Mouse (Mus musculus) brain, adult 10 weeks (tissue): Measurements from ENCODE around the gene Prss42. TPM values are rescaled to one million over a fixed set of nuclear protein-coding genes. Genes with fewer than 3 reads are reported as not detected.

Experiments
- polyA plus RNA-seq: library from polyadenylated mRNA; stranded (reverse); fragments of 350-450 nt; fragmentation: Illumina TruSeq; extraction: RNeasy Lipid Tissue Mini Kit (QIAGEN cat#74804); gene quantifications from one replicate; pipeline ENCODE4 v1.2.3, GENCODE M21; 2015; ENCODE audit warnings: low read depth, low replicate concordance

Prss42 gene
- not detected for polyA plus RNA-seq

DNA sequence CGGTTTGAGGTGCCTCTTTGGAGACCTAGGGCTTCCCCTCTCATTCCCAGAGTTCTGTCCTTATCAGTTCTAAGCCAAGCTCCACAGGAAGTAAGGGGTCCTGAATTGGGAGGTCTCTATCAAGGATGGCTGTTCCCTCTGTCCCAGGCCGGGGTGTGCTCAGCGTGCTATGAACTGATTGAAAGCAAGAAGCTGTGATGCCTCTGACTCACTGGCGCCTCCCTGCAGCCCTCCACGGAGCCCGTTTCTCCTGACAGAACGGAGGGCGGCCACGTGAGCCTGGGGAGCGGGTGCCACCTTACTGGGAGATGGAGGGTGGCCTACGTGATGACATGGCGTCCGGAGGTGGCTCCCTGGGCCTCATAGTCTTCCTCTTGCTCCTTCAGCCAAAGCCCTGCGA, at the start of gene Prss42:
Prss42 (plus strand) TSS at position 301 of the 400 bp plus-strand sequence.

DNA sequence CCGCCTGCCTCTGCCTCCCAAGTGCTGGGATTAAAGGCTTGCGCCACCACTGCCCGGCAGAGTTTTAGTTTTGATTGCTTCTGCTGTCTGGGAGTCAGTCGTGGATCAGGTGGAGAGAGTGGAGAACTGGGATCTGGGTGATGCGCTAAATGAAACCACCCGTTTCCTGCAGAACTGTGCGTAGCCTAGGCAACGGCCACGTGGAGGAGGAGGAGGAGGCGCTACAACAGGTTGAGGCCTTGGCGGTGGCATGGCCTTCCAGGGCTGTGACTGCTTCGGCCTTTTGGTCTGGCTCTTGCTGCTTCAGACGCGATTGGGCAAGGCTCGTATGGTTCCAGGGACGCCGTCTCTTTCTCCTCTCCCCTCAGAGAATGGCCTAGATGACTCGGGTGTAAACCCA, 15.8 kb downstream of the Prss42 start, which contains the start of gene Prss44:
Prss44 (plus strand) TSS at position 206 of the 400 bp plus-strand sequence.

GRCm38 (mm10) chr9:110826390-110826789, 28.4 kb downstream of the Prss42 start, which contains the start of gene Prss43:
TSS of gene Prss43 (plus strand) at chr9:110826690.

DNA sequence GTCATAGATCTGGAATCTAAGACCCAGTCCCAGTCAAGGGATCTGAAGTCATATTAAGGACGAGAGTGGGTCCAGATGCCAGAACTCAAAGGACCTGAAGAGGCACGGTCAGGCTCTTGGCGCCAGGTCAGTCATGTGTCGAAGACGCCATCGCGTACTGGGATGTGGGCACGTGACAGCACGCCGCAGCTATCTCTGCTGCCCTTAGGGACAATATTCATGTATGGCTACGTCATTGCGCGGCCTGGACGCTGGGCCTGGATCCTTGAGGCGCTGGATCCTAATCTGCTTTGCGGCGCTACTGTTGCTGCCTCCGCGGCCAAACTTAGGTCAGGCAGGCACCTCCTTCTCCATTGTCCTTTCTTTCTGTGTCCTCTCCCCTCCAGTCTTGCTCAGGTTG, 36.4 kb downstream of the Prss42 start, which contains the start of gene Prss45:
Prss45 (plus strand) TSS at position 178 of the 400 bp plus-strand sequence.

DNA sequence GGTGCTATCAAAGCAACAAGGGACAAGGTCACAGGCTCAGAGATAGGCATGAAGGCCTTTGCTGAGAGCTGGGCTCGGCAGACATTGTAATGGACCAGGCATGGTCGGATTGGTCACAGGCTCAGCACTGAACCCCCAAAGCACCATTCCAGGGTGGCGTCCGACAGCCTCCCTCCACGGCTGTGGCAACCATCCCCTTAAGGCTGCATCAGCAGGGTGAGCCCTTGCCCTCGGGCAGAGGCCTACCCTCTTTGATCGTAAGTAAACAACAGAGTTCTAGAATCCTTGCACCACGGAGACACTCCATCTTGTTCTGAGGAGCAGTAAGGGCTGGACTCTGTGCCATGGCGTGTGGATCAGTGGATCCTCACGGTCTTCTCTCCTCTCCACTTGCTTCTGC, 46.2 kb downstream of the Prss42 start, which contains the start of gene Prss46:
Prss46 (plus strand) TSS at position 301 of the 400 bp plus-strand sequence.

Other genes with a start within 250 kb of the Prss42 start
- 4.7 TPM for gene Nradd, start 173.7 kb upstream of the Prss42 start, polyA plus RNA-seq
- gene Nbeal2, start 144.0 kb upstream of the Prss42 start, polyA plus RNA-seq = 4.8 TPM
- gene Ccdc12, start 141.7 kb upstream of the Prss42 start, polyA plus RNA-seq = 76.8 TPM
- not detected for gene Myl3, start 56.3 kb upstream of the Prss42 start, polyA plus RNA-seq
- gene Pth1r, start 51.0 kb upstream of the Prss42 start, polyA plus RNA-seq = 6.1 TPM
- not detected for gene Prss44, start 15.8 kb downstream of the Prss42 start, polyA plus RNA-seq
- gene Prss43, start 28.5 kb downstream of the Prss42 start, polyA plus RNA-seq = 0.37 TPM
- gene Prss45, start 36.4 kb downstream of the Prss42 start, polyA plus RNA-seq = 0.79 TPM
- gene Prss46, start 46.3 kb downstream of the Prss42 start, polyA plus RNA-seq = not detected
- gene Prss50, start 59.8 kb downstream of the Prss42 start, polyA plus RNA-seq = 0.62 TPM
- 7.3 TPM for gene Als2cl, start 81.7 kb downstream of the Prss42 start, polyA plus RNA-seq
- gene Tmie, start 81.9 kb downstream of the Prss42 start, polyA plus RNA-seq = 5.3 TPM
- gene Fam240a, start 118.7 kb downstream of the Prss42 start, polyA plus RNA-seq = not detected
- 0.98 TPM for gene Tdgf1, start 148.0 kb downstream of the Prss42 start, polyA plus RNA-seq
- 2.5 TPM for gene Lrrc2, start 153.4 kb downstream of the Prss42 start, polyA plus RNA-seq
- 0.24 TPM for gene Rtp3, start 192.4 kb downstream of the Prss42 start, polyA plus RNA-seq
- 3.2 TPM for gene Ltf, start 221.1 kb downstream of the Prss42 start, polyA plus RNA-seq